Mouse (Mus musculus) monocyte, adult 2 months (primary cell): Measurements from ENCODE around the gene Slc39a3.

Source experiments
- DNase-seq, 2 experiments: peaks; one replicate each; pipeline ENCODE4 v3.0.0; 2022; ENCODE audit warnings: low spot score in 2 of 2, low read depth in 1 of 2

The Slc39a3 gene

DNA sequence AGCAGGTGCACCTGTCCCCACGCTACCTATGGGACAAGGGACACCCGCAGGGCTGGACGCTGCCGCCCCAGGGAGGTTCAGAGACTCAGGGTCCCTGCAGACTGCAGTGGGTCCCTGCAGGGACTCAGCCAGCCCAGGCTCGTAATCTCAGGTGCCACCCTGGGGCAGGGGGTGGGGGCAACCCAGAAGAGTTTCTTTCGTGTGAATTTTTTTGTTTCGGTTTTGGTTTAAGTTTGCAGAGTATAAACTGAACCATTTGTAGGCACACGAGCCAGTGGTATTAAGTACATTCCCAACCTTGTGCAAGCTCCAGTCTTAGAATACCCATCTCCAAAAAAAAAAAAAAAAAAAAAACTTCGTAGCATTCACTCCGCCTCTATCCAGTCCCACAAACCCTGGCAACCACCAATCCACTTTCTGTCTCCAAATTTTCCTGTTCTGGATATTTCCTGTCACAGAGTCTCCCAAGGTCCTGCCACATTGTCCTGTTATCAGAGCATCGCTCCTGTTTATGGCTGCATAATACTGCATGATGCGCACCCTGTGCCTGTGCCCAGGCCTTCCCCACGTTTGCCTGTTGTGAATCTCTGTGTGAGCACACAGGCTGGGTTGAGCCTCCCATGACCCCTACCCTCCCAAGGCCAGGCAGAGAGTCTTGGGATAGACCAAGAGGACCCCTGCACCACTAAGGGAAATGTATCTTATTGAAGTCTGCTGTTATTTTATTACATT, 51.1 kb downstream of the Slc39a3 start:
- DNase-seq: no peak

DNA sequence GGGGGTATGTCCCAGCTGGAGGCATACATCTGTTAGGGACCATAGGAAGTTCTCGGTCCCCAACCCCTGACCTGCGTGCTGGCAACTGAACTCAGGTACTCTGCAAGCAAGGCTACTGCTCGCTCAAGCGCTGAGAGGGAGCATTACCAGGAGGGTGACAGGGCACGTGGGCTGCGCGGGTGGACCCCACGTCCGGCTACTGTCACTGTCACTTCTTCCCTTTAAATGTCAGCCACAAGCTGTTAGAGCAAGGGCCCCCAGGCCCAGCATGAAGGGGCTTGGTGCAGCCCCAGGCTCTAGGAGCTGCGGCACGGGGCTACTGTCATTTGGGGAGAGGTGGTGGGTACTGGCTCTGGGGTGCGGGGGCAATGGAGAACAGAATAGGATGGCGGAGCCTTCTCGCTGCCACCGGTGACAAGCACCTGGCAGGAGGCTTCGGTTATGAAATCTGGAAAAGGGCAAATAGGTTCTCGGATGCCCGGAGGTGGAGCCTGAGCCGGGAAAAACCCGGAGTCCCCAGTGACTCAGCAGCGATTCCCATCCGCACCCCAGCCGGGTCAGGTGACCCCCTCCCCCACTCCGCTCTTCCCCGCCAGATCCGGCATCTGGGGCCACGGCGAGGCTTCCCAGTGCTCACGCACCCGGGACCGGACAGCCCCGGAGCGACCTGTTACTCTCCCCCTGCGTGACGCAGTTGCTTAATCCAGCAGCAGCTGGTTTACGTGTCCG, 51.8 kb downstream of the Slc39a3 start:
- no peak for DNase-seq

DNA sequence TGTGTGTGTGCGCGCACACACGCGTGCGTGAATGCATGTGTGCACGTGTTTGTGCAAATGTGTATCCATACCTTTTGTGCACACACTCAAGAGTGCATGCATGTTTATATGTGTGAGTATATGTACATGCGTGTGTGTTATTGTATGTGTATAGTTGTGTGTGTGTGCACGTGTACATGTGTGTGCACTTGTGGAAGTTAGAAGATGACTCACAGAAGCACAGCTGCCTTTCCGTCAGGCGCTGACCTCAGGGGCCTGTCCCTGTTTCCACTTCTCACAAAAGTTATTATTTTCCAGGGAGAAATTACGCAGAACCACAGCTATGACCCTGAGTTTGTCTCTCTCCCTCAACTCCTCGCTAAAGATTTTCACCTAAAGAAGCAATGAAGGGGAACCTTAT, 53.0 kb downstream of the Slc39a3 start:
- DNase-seq: no peak

- DNase-seq: no peak
These were observed 54.8 kb downstream of the Slc39a3 start for GRCm38 (mm10) chr10:80982381-80982780.

DNA sequence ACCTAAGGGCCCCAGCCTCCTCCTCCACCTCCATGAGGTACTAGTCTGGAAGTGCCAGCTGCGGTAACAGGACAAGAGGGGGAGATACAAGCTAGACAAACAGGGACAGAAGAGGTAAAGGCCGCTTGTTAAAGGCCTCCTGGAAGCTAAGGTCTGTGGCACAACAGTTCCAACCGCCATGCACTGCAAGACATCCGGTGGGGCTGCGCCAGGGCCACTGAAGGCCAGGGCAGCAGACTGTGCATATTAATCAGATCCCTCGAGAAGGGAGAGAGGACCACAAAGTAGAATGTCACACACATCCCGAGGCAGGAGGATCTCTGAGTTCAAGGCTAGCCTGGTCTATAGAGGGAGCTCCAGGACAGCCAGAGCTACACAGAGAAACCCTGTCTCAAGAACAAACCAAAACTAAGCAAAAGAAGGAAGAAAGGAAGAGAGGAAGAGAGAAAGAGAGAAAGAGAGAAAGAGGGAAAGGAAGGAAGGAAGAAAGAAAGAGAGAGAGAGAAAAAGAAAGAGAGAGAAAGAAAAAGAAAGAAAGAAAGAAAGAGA, 55.6 kb downstream of the Slc39a3 start:
- DNase-seq: no peak
